Mouse (Mus musculus) heart, postnatal 0 days (tissue): ENCODE measurements around the gene Lbhd2.

Source experiments
- CTCF ChIP-seq: IDR thresholded peaks from 2 replicates; pipeline ENCODE4 v1.5.1; 2016; ENCODE audit warnings: antibody characterized with exemption, control low read depth, low read depth
- EP300 ChIP-seq: IDR thresholded peaks from 2 replicates; pipeline ENCODE4 v1.6.1; 2016; ENCODE audit warnings: antibody characterized with exemption, low read depth

DNA sequence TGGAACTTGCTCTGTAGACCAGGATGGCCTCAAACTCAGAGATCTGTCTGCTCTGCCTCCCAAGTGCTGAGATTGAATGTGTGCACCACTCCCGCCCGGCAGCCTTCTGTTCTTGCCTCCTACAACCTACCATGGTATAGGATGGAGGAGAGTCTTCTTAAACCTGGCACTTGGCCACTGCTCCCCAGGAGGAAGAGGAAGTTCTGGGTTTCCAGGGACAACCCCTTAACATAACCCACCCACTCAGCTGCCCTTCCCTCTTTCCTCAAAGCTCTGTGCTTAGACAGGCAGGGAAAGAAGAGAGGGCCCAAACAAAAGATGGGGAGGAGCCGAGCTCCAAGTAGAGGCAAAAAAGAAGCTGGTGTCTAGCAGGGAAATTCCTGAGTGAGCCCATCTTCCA, 34.9 kb downstream of the Lbhd2 start:
- no peak for TF ChIP-seq EP300
- TF ChIP-seq CTCF: no peak
